Mouse (Mus musculus): ENCODE results near the gene Gm13287. TPM values are rescaled to one million over a fixed set of nuclear protein-coding genes. Genes with fewer than 3 reads are reported as not detected.
A peak's percentile ranks its signal among the peaks of the same experiment; 100 is the strongest.
"Not testable (repeated sequence)": the region's sequence is repeated elsewhere in the genome, so short reads cannot be mapped to it uniquely, and the experiment has no call there.

Gm13287 gene
- polyA plus RNA-seq, 1 experiment, result not detected

DNA sequence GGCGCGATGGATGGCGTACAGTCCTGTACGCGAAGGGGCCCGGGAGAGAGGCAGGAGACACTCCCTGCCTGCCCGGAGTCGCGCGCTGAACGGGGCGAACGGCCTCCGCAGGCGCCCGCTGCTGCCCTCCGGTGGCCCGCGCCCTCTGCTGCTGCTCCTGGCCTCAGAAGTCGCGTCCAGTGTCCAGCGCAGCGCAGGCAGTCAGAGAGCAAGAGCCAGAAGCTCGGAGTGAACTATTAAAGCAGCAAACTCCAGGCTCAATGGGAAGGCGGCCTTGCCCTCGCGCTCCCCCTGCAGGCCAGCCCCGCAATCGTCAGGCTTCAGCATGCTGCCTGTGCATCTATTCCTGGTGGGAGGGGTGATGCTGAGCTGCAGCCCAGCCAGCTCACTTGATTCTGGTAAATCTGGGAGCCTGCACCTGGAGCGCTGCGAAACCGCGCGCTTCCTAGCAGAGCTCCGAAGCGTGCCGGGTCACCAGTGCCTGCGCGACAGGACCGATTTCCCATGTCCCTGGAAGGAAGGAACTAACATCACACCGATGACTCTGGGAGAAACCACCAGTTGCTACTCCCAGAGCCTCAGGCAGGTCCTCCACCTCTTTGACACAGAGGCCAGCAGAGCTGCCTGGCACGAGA lies 39.6 kb upstream of the Gm13287 start:
- peak overlapping the region; percentile 28; the same call in 1 of the 2 replicates for H3K4me3 ChIP-seq (ENCODE audit: insufficient read depth, low read depth, low read length)
- H3K27ac ChIP-seq (ENCODE audit: insufficient read depth, low read depth, low read length); H3K36me3 ChIP-seq (ENCODE audit: control insufficient read depth, insufficient read depth, low read length); H3K4me1 ChIP-seq (ENCODE audit: control insufficient read depth, insufficient read depth, low read length); H3K27me3 ChIP-seq (replicated peaks; ENCODE audit: control insufficient read depth, insufficient read depth, low read length): not testable (repeated sequence)
- 2% methylated on average over 42 of the region's 42 CpGs for WGBS
- peak; percentile 88 for DNase-seq
- TF ChIP-seq CTCF (conservative IDR thresholded peaks at IDR 0.05; ENCODE audit: insufficient read depth, insufficient read length, low read depth, low read length), result 0 out of 2 replicates have a peak, but pooled peaks have one; percentile 38

- not testable (repeated sequence) for H3K36me3 ChIP-seq (ENCODE audit: control insufficient read depth, insufficient read depth, low read length); H3K27ac ChIP-seq (ENCODE audit: insufficient read depth, low read depth, low read length); H3K4me3 ChIP-seq (ENCODE audit: insufficient read depth, low read depth, low read length); H3K27me3 ChIP-seq (replicated peaks; ENCODE audit: control insufficient read depth, insufficient read depth, low read length); DNase-seq; H3K4me1 ChIP-seq (ENCODE audit: control insufficient read depth, insufficient read depth, low read length)
- no CpG with 5 or more reads among the region's 32 CpGs for WGBS
Observed at GRCm38 (mm10) chr4:88773534-88773933, 29.5 kb upstream of the Gm13287 start, which contains the start of gene Gm13290. Gm13290 (plus strand) TSS chr4:88773834.

- not testable (repeated sequence) for H3K4me3 ChIP-seq (ENCODE audit: insufficient read depth, low read depth, low read length); DNase-seq; H3K27ac ChIP-seq (ENCODE audit: insufficient read depth, low read depth, low read length); H3K27me3 ChIP-seq (replicated peaks; ENCODE audit: control insufficient read depth, insufficient read depth, low read length); H3K4me1 ChIP-seq (ENCODE audit: control insufficient read depth, insufficient read depth, low read length); H3K36me3 ChIP-seq (ENCODE audit: control insufficient read depth, insufficient read depth, low read length)
- no CpG with 5 or more reads among the region's 29 CpGs for WGBS
Observed at GRCm38 (mm10) chr4:88776622-88777021, 26.4 kb upstream of the Gm13287 start, which contains the start of gene Gm13289. Gm13289 (plus strand) TSS chr4:88776922.

DNA sequence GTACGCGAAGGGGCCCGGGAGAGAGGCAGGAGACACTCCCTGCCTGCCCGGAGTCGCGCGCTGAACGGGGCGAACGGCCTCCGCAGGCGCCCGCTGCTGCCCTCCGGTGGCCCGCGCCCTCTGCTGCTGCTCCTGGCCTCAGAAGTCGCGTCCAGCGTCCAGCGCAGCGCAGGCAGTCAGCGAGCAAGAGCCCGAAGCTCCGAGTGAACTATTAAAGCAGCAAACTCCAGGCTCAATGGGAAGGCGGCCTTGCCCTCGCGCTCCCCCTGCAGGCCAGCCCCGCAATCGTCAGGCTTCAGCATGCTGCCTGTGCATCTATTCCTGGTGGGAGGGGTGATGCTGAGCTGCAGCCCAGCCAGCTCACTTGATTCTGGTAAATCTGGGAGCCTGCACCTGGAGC lies 23.5 kb upstream of the Gm13287 start, which contains the start of gene Gm13272:
Gm13272 (plus strand) TSS at position 301 of the 400 bp plus-strand sequence.
- not testable (repeated sequence) for DNase-seq; H3K27ac ChIP-seq (ENCODE audit: insufficient read depth, low read depth, low read length); H3K27me3 ChIP-seq (replicated peaks; ENCODE audit: control insufficient read depth, insufficient read depth, low read length); H3K4me3 ChIP-seq (ENCODE audit: insufficient read depth, low read depth, low read length); H3K4me1 ChIP-seq (ENCODE audit: control insufficient read depth, insufficient read depth, low read length); H3K36me3 ChIP-seq (ENCODE audit: control insufficient read depth, insufficient read depth, low read length)
- no CpG with 5 or more reads among the region's 29 CpGs for WGBS

DNA sequence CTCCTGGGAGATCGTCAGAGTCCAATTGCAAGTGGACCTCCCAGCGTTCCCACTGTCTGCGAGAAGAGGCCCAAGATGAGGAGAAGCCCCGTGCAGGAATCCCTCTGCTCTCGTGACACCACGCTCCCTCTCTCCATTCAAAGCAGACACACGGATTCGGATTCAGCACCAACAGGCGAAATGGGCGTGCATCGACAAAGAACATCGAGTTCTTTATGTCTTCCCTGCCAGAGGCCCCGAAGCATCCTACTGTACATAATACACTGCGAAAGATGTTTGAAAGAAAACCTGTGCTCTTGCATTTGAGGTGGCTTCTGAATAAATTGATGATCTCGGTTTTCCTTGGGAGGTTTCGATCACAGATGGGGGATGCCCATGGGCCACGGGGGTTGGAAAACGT lies 22.7 kb upstream of the Gm13287 start:
- H3K4me1 ChIP-seq (ENCODE audit: control insufficient read depth, insufficient read depth, low read length); H3K27ac ChIP-seq (ENCODE audit: insufficient read depth, low read depth, low read length); H3K4me3 ChIP-seq (ENCODE audit: insufficient read depth, low read depth, low read length); DNase-seq; H3K36me3 ChIP-seq (ENCODE audit: control insufficient read depth, insufficient read depth, low read length); H3K27me3 ChIP-seq (replicated peaks; ENCODE audit: control insufficient read depth, insufficient read depth, low read length): not testable (repeated sequence)
- WGBS, result 50% methylated on average over 17 of the region's 18 CpGs

- 0 out of 2 replicates have a peak within 1 kb of the TSS, but pooled peaks have one; percentile 20 for H3K27ac ChIP-seq (ENCODE audit: insufficient read depth, low read depth, low read length)
Observed at GRCm38 (mm10) chr4:88781831-88782230, 21.2 kb upstream of the Gm13287 start, which contains the start of gene Ifnz. Ifnz (plus strand) TSS chr4:88782131.

GRCm38 (mm10) chr4:88782335-88782734 lies 20.7 kb upstream of the Gm13287 start:
- not testable (repeated sequence) for H3K27me3 ChIP-seq (replicated peaks; ENCODE audit: control insufficient read depth, insufficient read depth, low read length); H3K36me3 ChIP-seq (ENCODE audit: control insufficient read depth, insufficient read depth, low read length); H3K4me1 ChIP-seq (ENCODE audit: control insufficient read depth, insufficient read depth, low read length)
- WGBS, result under 1% methylated on average over 15 of the region's 31 CpGs
- DNase-seq, result peak; percentile 28
- 0 out of 2 replicates have a peak overlapping the region, but pooled peaks have one; percentile 20 for H3K27ac ChIP-seq (ENCODE audit: insufficient read depth, low read depth, low read length)
- 0 out of 2 replicates have a peak overlapping the region, but pooled peaks have one; percentile 15 for H3K4me3 ChIP-seq (ENCODE audit: insufficient read depth, low read depth, low read length)

More at GRCm38 (mm10) chr4:88781831-88782230, 21.2 kb upstream of the Gm13287 start, which contains the start of gene Ifnz:
- WGBS, result 16% methylated on average over 5 of the region's 7 CpGs
- H3K4me1 ChIP-seq (ENCODE audit: control insufficient read depth, insufficient read depth, low read length); H3K27me3 ChIP-seq (replicated peaks; ENCODE audit: control insufficient read depth, insufficient read depth, low read length); DNase-seq; H3K36me3 ChIP-seq (ENCODE audit: control insufficient read depth, insufficient read depth, low read length): not testable (repeated sequence)
- H3K4me3 ChIP-seq (ENCODE audit: insufficient read depth, low read depth, low read length), result 0 out of 2 replicates have a peak within 1 kb of the TSS, but pooled peaks have one; percentile 15

- H3K36me3 ChIP-seq (ENCODE audit: control insufficient read depth, insufficient read depth, low read length); H3K4me1 ChIP-seq (ENCODE audit: control insufficient read depth, insufficient read depth, low read length); DNase-seq; H3K27me3 ChIP-seq (replicated peaks; ENCODE audit: control insufficient read depth, insufficient read depth, low read length); H3K4me3 ChIP-seq (ENCODE audit: insufficient read depth, low read depth, low read length); H3K27ac ChIP-seq (ENCODE audit: insufficient read depth, low read depth, low read length): not testable (repeated sequence)
- WGBS, result no CpG with 5 or more reads among the region's 27 CpGs
Observed at GRCm38 (mm10) chr4:88785409-88785808, 17.6 kb upstream of the Gm13287 start, which contains the start of gene Gm13276. Gm13276 (plus strand) TSS chr4:88785709.

All from kidney, adult 2 months (tissue).